In genomic region chr19:28258907-28259675, GRCm38 (mm10) we compare ENCODE assay signal across 16 mouse cellular contexts.
A peak's percentile ranks its signal among the peaks of the same experiment; 100 is the strongest.
DNase-seq lines count a peak whose midpoint lies in the region; ATAC-seq lines count a peak whose summit lies in the region.
"Had no signal": no experiment of that assay in that cellular context is flagged by ENCODE, and none has a peak within 500 bp of the region (broad histone marks: within the 10 kb centered on the region; RNA-seq: fewer than 3 reads in every experiment).

No protein-coding gene starts in this region.

- intact Hi-C loops in heart, postnatal 36 days (cut with DNase I), result no loop called here

- H3K27me3 ChIP-seq in neural tube, embryonic 12.5 days (replicated peaks), result no peaks in the 10 kb centered on the region
- no peaks in the 10 kb centered on the region for H3K27me3 ChIP-seq in neural tube, embryonic 15.5 days (replicated peaks)
- H3K27me3 ChIP-seq in limb, embryonic 12.5 days, result peaks cover 4% of the 10 kb centered on the region; the same call in 1 of the 2 replicates
- H3K27me3 ChIP-seq: heart, embryonic 13.5 days; intestine, embryonic 15.5 days; midbrain, embryonic 12.5 days; Patski had no signal

- peak; percentile 76; the same call in 1 of the 2 replicates for ATAC-seq in neural tube, embryonic 12.5 days (ENCODE audit: low FRiP score, low read depth)
- ATAC-seq in neural tube, embryonic 15.5 days (ENCODE audit: low FRiP score), result no peak
- ATAC-seq in limb, embryonic 12.5 days (ENCODE audit: insufficient number of reproducible peaks, insufficient read depth, low FRiP score, low TSS enrichment, low read depth), result peak; percentile 68
- ATAC-seq: intestine, embryonic 15.5 days; Patski had no signal

- H3K4me3 ChIP-seq in neural tube, embryonic 12.5 days, result no peak overlapping the region
- no peak overlapping the region for H3K4me3 ChIP-seq in neural tube, embryonic 15.5 days (replicated peaks)
- no peak overlapping the region for H3K4me3 ChIP-seq in limb, embryonic 12.5 days (replicated peaks)
- H3K4me3 ChIP-seq: heart, embryonic 13.5 days; hindbrain, embryonic 10.5 days; intestine, embryonic 15.5 days; midbrain, embryonic 12.5 days had no signal

- no peaks in the 10 kb centered on the region; the same call in 1 of the 2 replicates for H3K4me1 ChIP-seq in neural tube, embryonic 12.5 days
- H3K4me1 ChIP-seq in neural tube, embryonic 15.5 days, result no peaks in the 10 kb centered on the region
- H3K4me1 ChIP-seq in limb, embryonic 12.5 days (replicated peaks), result peaks cover 16% of the 10 kb centered on the region
- H3K4me1 ChIP-seq: heart, embryonic 13.5 days; intestine, embryonic 15.5 days; midbrain, embryonic 12.5 days had no signal

- peak; percentile 54 for DNase-seq in embryo, embryonic 11 days
- no peak for DNase-seq in embryo, embryonic 10 days (ENCODE audit: low spot score)
- no peak for DNase-seq in cerebellum, postnatal 10 days
- DNase-seq in heart, postnatal 36 days, result no peak
- DNase-seq in heart, postnatal 4 days, result no peak
- DNase-seq: adrenal gland, postnatal 36 days; cerebellum, postnatal 14 days; gastrocnemius, postnatal 36 days had no signal

- no peak overlapping the region for H3K27ac ChIP-seq in neural tube, embryonic 12.5 days
- H3K27ac ChIP-seq in neural tube, embryonic 15.5 days (replicated peaks), result no peak overlapping the region
- H3K27ac ChIP-seq in limb, embryonic 12.5 days, result no peak overlapping the region
- H3K27ac ChIP-seq: heart, embryonic 13.5 days; hindbrain, embryonic 10.5 days; intestine, embryonic 15.5 days; midbrain, embryonic 12.5 days had no signal

- 69% methylated on average over 18 of the region's 18 CpGs for WGBS in neural tube, embryonic 12.5 days
- WGBS in neural tube, embryonic 15.5 days, result 55% methylated on average over 18 of the region's 18 CpGs
- WGBS in limb, embryonic 12.5 days, result 41% methylated on average over 18 of the region's 18 CpGs

- H3K9me3 ChIP-seq in neural tube, embryonic 12.5 days, result no peaks in the 10 kb centered on the region
- no peaks in the 10 kb centered on the region for H3K9me3 ChIP-seq in neural tube, embryonic 15.5 days (replicated peaks)
- H3K9me3 ChIP-seq in limb, embryonic 12.5 days, result no peaks in the 10 kb centered on the region
- H3K9me3 ChIP-seq: heart, embryonic 13.5 days; hindbrain, embryonic 10.5 days; intestine, embryonic 15.5 days; midbrain, embryonic 12.5 days had no signal

- H3K4me2 ChIP-seq in neural tube, embryonic 12.5 days (replicated peaks), result no peak overlapping the region
- H3K4me2 ChIP-seq in neural tube, embryonic 15.5 days, result no peak overlapping the region
- H3K4me2 ChIP-seq in limb, embryonic 12.5 days, result no peak overlapping the region; the same call in 1 of the 2 replicates
- H3K4me2 ChIP-seq: heart, embryonic 13.5 days; intestine, embryonic 15.5 days; midbrain, embryonic 12.5 days had no signal

- no peaks in the 10 kb centered on the region for H3K36me3 ChIP-seq in neural tube, embryonic 12.5 days
- H3K36me3 ChIP-seq in neural tube, embryonic 15.5 days, result no peaks in the 10 kb centered on the region
- no peaks in the 10 kb centered on the region for H3K36me3 ChIP-seq in limb, embryonic 12.5 days
- H3K36me3 ChIP-seq: heart, embryonic 13.5 days; hindbrain, embryonic 10.5 days; intestine, embryonic 15.5 days; midbrain, embryonic 12.5 days had no signal

- no peak overlapping the region for H3K9ac ChIP-seq in neural tube, embryonic 12.5 days
- no peak overlapping the region for H3K9ac ChIP-seq in neural tube, embryonic 15.5 days (replicated peaks)
- no peak overlapping the region for H3K9ac ChIP-seq in limb, embryonic 12.5 days (replicated peaks)
- H3K9ac ChIP-seq: heart, embryonic 13.5 days; intestine, embryonic 15.5 days; midbrain, embryonic 12.5 days had no signal
